Mouse (Mus musculus) heart, embryonic 12.5 days (tissue): ENCODE data around the gene Sap25. TPM values are rescaled to one million over a fixed set of nuclear protein-coding genes. Genes with fewer than 3 reads are reported as not detected.
A peak's percentile ranks its signal among the peaks of the same experiment; 100 is the strongest.

Experiments used
- ATAC-seq: fragments of 200-750 bp; cut with Nextera tagmentation; 2 replicates; pipeline ENCODE4 v1.8.0; 2017; ENCODE audit warnings: moderate TSS enrichment, moderate library complexity; ENCODE audit not compliant: insufficient number of reproducible peaks, low FRiP score
- H3K27ac ChIP-seq: fragments of 300-500 bp; sonication (generic); 2 replicates; pipeline ENCODE4 v1.5.1; 2016; ENCODE audit warnings: mild to moderate bottlenecking, moderate library complexity; ENCODE audit not compliant: poor library complexity, severe bottlenecking
- H3K27me3 ChIP-seq: fragments of 300-500 bp; sonication (generic); replicated peaks from 2 replicates; pipeline ENCODE4 v1.6.1; 2016; ENCODE audit warnings: mild to moderate bottlenecking, moderate library complexity
- H3K36me3 ChIP-seq: fragments of 300-500 bp; sonication (generic); 2 replicates; pipeline ENCODE4 v1.6.1; 2016; ENCODE audit warnings: mild to moderate bottlenecking, moderate library complexity
- H3K4me1 ChIP-seq: fragments of 300-500 bp; sonication (generic); replicated peaks from 2 replicates; pipeline ENCODE4 v1.6.1; 2016; ENCODE audit warnings: mild to moderate bottlenecking
- H3K4me2 ChIP-seq: fragments of 300-500 bp; sonication (generic); 2 replicates; pipeline ENCODE4 v1.6.1; 2016; ENCODE audit warnings: mild to moderate bottlenecking, moderate library complexity
- H3K4me3 ChIP-seq: fragments of 300-500 bp; sonication (generic); 2 replicates; pipeline ENCODE4 v1.5.1; 2016; ENCODE audit warnings: mild to moderate bottlenecking
- H3K9ac ChIP-seq: fragments of 300-500 bp; sonication (generic); 2 replicates; pipeline ENCODE4 v1.6.1; 2016; ENCODE audit warnings: mild to moderate bottlenecking, moderate library complexity
- H3K9me3 ChIP-seq: fragments of 300-500 bp; sonication (generic); replicated peaks from 2 replicates; pipeline ENCODE4 v1.6.1; 2016; ENCODE audit warnings: mild to moderate bottlenecking, moderate library complexity
- WGBS: fragments of 180-500 bp; shearing (Covaris S2); methylation state at CpG from one replicate; pipeline ENCODE4 v1.1.7; 2016; 5-methylcytosine and 5-hydroxymethylcytosine counted together
- polyA plus RNA-seq: library from polyadenylated mRNA; unstranded; fragments of >200 nt; fragmentation: Nextera tagmentation; extraction: Ambion mirVana; gene quantifications from 2 replicates; pipeline ENCODE4 v1.2.1, GENCODE M21; 2016

The Sap25 gene
- polyA plus RNA-seq, 1 experiment from 2014 or later = 5.3 TPM

DNA sequence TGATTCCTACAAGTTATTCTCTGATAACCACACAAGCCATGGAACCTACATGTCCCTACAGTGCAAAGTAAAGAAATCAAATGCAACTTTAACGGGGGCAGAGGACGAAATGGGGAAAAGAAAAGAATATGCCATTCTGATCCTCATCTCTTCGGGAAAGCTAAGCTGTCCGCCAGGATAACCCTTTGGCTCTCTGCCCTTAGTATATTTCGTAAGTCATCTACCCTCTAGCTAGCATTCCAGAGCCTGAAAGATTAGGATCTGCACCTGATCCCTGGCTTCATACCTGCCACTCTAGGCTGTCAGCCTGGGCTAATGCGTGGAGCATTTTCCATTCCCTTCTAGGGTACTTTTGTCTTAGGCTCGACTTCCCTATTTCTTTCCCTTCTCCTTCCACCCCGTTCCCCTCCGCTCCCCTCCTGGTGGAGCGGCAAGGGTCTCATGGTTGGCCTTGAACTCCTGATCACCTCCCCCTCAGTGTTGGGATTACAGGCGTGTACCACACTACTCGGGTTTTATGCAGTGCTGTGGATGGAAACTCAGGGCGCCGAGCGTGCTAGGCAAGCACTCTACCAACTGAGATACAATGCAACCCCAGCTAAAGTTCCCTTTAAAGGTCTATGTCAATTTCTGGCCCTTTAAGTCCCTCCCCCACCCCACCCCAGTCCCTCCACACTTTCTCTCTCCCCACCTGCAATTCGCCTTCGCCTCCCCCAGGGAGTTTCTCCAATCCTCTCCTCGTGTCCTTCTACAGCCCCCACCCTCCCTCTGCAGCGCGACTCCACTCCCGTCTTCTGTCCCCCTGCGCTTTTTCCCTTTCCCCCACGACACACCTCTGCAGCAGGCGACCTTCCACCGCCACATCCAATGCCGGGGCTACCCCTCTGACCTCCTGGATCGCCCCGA is 42.5 kb downstream of the Sap25 start:
- Histone ChIP-seq H3K4me3 (peak overlapping the region; percentile 90), H3K9ac (peak overlapping the region; percentile 86), H3K4me2 (peak overlapping the region; percentile 98), H3K27me3 (no peaks in the 10 kb centered on the region), H3K36me3 (0 out of 2 replicates have a peak, but pooled peaks cover 3% of the 10 kb centered on the region), H3K9me3 (no peaks in the 10 kb centered on the region), H3K27ac (peak overlapping the region; percentile 71), H3K4me1 (peaks cover 27% of the 10 kb centered on the region)
- peak; percentile 3; the same call in 1 of the 2 replicates for ATAC-seq
- 11% methylated on average over 28 of the region's 28 CpGs for WGBS

DNA sequence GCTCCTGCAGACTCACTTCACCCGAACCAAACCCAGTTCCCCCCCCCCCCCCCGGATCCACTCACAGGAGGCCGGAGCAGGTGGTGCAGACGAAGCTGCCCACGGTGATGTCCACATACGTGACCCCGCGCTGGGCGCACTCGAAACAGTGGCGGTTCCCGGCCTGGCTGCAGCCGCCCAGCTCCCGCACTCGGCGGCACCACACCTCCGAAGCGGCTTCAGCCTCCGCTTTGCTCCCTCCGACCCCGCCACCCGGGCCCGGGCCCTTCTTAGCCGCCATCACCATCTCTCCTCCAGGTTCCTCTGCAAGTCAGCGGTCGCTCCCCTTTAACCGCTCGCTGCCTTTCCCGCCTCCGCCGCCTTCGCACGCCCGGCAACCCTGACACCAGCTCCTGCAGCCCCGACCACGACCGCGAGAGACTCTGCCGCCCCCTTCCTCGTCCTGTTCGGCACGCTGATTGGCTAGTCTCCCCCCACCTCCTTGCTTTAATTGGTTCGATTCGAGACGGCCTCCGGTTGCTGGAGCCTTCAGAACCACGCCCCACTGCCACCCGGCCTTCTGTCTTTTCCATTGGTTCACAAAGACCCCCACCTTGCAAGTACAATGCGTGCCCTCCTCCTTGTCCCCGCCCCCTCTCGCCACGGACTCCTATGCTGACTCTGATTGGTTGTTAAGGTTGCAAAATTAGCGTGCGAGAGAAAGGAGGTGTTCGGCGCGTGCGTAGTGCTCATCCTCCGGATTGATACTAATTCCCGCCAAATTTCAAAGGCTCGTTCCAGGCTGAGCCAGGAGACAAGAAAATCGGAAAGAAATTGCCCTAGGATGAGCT is 43.4 kb downstream of the Sap25 start, which contains the start of gene Agfg2:
Gene Agfg2, minus strand, starts transcription at position 433 of the 830 bp plus-strand sequence.
- Histone ChIP-seq H3K27ac (peak within 1 kb of the TSS; percentile 71), H3K27me3 (no peaks in the 10 kb centered on the region)
- under 1% methylated on average over 62 of the region's 62 CpGs for WGBS

DNA sequence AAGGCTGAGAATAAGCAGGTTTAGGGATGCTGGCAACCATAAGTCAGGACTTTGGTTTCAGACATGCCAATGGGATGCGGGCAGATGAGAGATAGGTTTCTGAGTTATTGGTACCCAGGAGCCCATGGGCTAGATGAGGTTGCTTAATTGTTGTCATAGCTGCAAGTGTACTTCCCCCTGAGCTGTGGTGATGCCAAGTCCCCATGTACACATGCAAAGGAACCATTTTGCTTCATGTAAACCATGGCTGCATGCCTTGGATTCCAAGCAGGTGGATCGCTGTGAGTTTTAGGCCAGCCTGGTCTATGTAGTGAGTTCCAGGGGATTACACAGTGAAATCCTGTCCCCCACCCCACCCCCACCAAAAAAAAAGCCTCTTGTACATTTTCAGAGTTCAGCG is 44.5 kb downstream of the Sap25 start:
- no peaks in the 10 kb centered on the region for H3K27me3 ChIP-seq
- H3K4me3 ChIP-seq = no peak overlapping the region
- H3K27ac ChIP-seq = 0 out of 2 replicates have a peak overlapping the region, but pooled peaks have one; percentile 5
- 91% methylated on average over 3 of the region's 3 CpGs for WGBS
- 0 out of 2 replicates have a peak, but pooled peaks cover 3% of the 10 kb centered on the region for H3K36me3 ChIP-seq
- peaks cover 31% of the 10 kb centered on the region for H3K4me1 ChIP-seq
- no peaks in the 10 kb centered on the region for H3K9me3 ChIP-seq
- peak overlapping the region; percentile 98; the same call in 1 of the 2 replicates for H3K4me2 ChIP-seq
- ATAC-seq = no peak
- no peak overlapping the region for H3K9ac ChIP-seq

More for the DNA sequence above, 43.4 kb downstream of the Sap25 start, which contains the start of gene Agfg2:
- Histone ChIP-seq H3K9ac (peak within 1 kb of the TSS; percentile 86), H3K4me3 (peak within 1 kb of the TSS; percentile 90), H3K4me2 (peak within 1 kb of the TSS; percentile 98), H3K9me3 (no peaks in the 10 kb centered on the region), H3K4me1 (peaks cover 27% of the 10 kb centered on the region), H3K36me3 (0 out of 2 replicates have a peak, but pooled peaks cover 3% of the 10 kb centered on the region)
- ATAC-seq = peak; percentile 96

DNA sequence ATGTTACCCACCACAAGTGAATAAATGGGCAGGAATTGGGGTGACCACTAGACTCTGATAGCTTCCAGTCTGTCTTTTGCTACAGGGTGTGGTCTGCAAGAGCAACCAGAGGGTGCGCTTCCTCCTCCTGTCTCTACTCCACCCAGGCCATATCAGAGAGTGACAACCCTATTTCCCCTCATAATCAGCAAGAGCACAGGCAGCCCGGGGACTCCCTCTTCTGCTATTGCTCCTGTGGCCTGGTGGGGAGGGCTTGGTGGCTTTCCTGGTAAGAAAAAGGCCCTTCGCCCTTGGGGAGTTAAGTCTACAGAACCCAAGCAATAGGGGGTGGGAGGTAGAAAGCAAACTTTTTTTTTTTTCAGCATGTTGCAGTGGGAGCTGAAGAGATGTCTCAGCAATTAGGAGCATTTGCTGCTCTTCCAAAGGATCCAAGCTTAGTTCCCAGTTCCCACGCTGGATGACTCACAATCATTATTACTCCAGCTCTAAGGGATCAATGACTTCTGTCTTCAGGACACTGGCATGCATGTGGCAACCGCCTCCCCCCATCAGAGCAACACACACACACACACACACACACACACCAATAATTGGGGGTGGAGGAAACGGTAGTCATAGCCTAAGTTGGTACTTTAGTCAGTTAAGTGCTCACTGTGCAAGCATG is 45.1 kb downstream of the Sap25 start:
- H3K4me1 ChIP-seq = peaks cover 26% of the 10 kb centered on the region
- H3K4me2 ChIP-seq = 0 out of 2 replicates have a peak overlapping the region, but pooled peaks have one; percentile 98
- H3K9ac ChIP-seq = no peak overlapping the region
- peak overlapping the region; percentile 54 for H3K27ac ChIP-seq
- H3K36me3 ChIP-seq = 0 out of 2 replicates have a peak, but pooled peaks cover under 1% of the 10 kb centered on the region
- no peaks in the 10 kb centered on the region for H3K27me3 ChIP-seq
- peak; percentile 78 for ATAC-seq
- 64% methylated on average over 6 of the region's 6 CpGs for WGBS
- H3K9me3 ChIP-seq = no peaks in the 10 kb centered on the region
- no peak overlapping the region for H3K4me3 ChIP-seq

DNA sequence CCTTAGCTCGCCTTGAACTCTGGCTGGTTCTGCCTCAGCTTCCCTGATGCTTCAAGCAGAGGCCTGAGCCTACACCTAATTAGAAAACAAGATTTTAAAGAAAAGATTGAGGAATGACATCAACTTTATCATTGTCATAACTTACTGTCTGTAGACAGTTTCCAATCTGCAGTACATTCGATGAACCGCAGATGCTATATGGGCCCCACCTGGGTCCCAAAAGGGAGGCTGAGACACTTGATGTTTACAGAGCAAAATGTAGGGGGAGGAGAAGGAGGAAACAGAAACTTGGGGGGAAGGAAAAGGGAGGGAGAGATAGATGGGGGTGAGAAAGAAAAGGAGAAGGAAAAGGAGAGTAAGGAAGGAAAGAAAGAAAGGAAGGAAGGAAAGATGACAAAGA is 48.8 kb downstream of the Sap25 start:
- ATAC-seq = no peak
- Histone ChIP-seq H3K27ac (peak overlapping the region; percentile 51), H3K9ac (no peak overlapping the region), H3K4me2 (no peak overlapping the region), H3K27me3 (no peaks in the 10 kb centered on the region), H3K4me1 (peaks cover 11% of the 10 kb centered on the region), H3K4me3 (no peak overlapping the region), H3K9me3 (no peaks in the 10 kb centered on the region), H3K36me3 (no peaks in the 10 kb centered on the region)
- 83% methylated on average over 3 of the region's 3 CpGs for WGBS

DNA sequence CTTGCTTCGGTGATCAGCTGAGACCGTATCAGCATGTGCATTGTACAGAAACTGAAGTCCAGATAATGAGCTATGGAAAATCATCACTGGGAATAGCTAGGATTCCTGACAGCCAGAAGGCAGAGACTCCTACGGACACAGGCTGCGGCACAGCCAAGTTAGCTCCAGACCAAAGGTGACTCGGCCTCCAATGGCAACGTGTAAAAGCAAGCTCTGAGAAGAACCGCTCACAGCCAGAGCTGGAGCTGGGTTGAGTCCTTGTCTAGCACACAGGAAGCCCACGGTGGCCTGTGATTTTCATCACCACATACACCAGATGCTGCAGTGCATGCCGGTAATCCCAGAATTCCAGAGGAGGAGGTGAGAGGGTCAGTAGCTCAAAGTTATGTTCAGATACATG is 49.4 kb downstream of the Sap25 start:
- H3K9me3 ChIP-seq = no peaks in the 10 kb centered on the region
- no peak for ATAC-seq
- 0 out of 2 replicates have a peak overlapping the region, but pooled peaks have one; percentile 32 for H3K4me2 ChIP-seq
- H3K9ac ChIP-seq = no peak overlapping the region; the same call in 1 of the 2 replicates
- no peaks in the 10 kb centered on the region for H3K36me3 ChIP-seq
- no peak overlapping the region for H3K4me3 ChIP-seq
- WGBS = 35% methylated on average over 9 of the region's 9 CpGs
- H3K27ac ChIP-seq = peak overlapping the region; percentile 51
- H3K27me3 ChIP-seq = no peaks in the 10 kb centered on the region
- peaks cover 6% of the 10 kb centered on the region; the same call in 1 of the 2 replicates for H3K4me1 ChIP-seq

DNA sequence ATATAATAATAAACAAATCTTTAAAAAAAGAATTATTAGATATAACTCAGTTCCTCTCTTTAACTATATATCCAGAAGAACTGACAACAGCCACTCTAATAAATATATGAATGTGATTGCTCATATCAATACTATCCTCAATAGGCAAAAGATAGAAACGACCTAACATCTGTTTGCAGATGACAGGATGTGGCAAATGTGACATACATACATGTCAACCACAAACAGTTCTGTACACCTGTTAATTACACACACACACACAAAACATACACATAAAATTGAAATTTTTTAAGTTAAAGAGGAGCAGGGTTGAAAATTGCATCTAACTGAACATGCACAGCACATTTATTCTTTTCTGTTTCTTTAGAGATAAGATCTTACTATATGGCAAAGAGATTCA is 50.7 kb downstream of the Sap25 start:
- Histone ChIP-seq H3K36me3 (no peaks in the 10 kb centered on the region), H3K4me1 (peaks cover 5% of the 10 kb centered on the region; the same call in 1 of the 2 replicates), H3K9me3 (no peaks in the 10 kb centered on the region), H3K27ac (no peak overlapping the region), H3K4me3 (no peak overlapping the region), H3K4me2 (no peak overlapping the region), H3K27me3 (no peaks in the 10 kb centered on the region), H3K9ac (no peak overlapping the region)
- no peak for ATAC-seq
- 67% methylated on average over 1 of the region's 1 CpGs for WGBS

Other genes with a start within 250 kb of the Sap25 start
- 0.04 TPM in 2 replicates for gene Zan, start 164.3 kb upstream of the Sap25 start, polyA plus RNA-seq
- 44.0 and 44.1 TPM in 2 replicates for gene Pop7, start 138.8 kb upstream of the Sap25 start, polyA plus RNA-seq
- gene Gigyf1, start 122.8 kb upstream of the Sap25 start, polyA plus RNA-seq = 9.9 and 10.1 TPM in 2 replicates
- gene Epo, start 108.1 kb upstream of the Sap25 start, polyA plus RNA-seq = not detected in 2 replicates
- 277 and 287 TPM in 2 replicates for gene Gnb2, start 107.8 kb upstream of the Sap25 start, polyA plus RNA-seq
- 0.40 TPM in 1 of 2 replicates, not detected in the other for gene Actl6b, start 87.8 kb upstream of the Sap25 start, polyA plus RNA-seq
- 0.51 and 1.9 TPM in 2 replicates for gene Tfr2, start 71.5 kb upstream of the Sap25 start, polyA plus RNA-seq
- gene Mospd3, start 40.3 kb upstream of the Sap25 start, polyA plus RNA-seq = 18.7 and 18.8 TPM in 2 replicates
- 109 and 118 TPM in 2 replicates for gene Pcolce, start 27.6 kb upstream of the Sap25 start, polyA plus RNA-seq
- 0.15 TPM in 1 of 2 replicates, not detected in the other for gene Fbxo24, start 12.3 kb upstream of the Sap25 start, polyA plus RNA-seq
- gene Lrch4, start 12.2 kb upstream of the Sap25 start, polyA plus RNA-seq = 24.3 and 27.3 TPM in 2 replicates
- 6.9 and 7.1 TPM in 2 replicates for gene Gm20605, start 12.2 kb upstream of the Sap25 start, polyA plus RNA-seq
- 0.20 and 0.21 TPM in 2 replicates for gene Irs3, start 4.4 kb downstream of the Sap25 start, polyA plus RNA-seq
- 25.6 and 29.3 TPM in 2 replicates for gene Agfg2, start 43.4 kb downstream of the Sap25 start, polyA plus RNA-seq
- gene Nyap1, start 100.3 kb downstream of the Sap25 start, polyA plus RNA-seq = 1.2 and 1.7 TPM in 2 replicates
- gene Tsc22d4, start 104.4 kb downstream of the Sap25 start, polyA plus RNA-seq = 144 and 154 TPM in 2 replicates
- 28.0 and 31.8 TPM in 2 replicates for gene Ppp1r35, start 137.5 kb downstream of the Sap25 start, polyA plus RNA-seq
- gene Mepce, start 146.3 kb downstream of the Sap25 start, polyA plus RNA-seq = 8.8 and 11.0 TPM in 2 replicates
- gene Zcwpw1, start 146.5 kb downstream of the Sap25 start, polyA plus RNA-seq = 10.9 and 11.4 TPM in 2 replicates
- 2.3 and 2.5 TPM in 2 replicates for gene Pilra, start 194.9 kb downstream of the Sap25 start, polyA plus RNA-seq
- gene Pilrb1, start 216.8 kb downstream of the Sap25 start, polyA plus RNA-seq = 0.26 and 0.57 TPM in 2 replicates
- gene Pilrb2, start 230.5 kb downstream of the Sap25 start, polyA plus RNA-seq = 1.9 and 2.7 TPM in 2 replicates